Comparison of ENCODE assay signal across 8 mouse cellular contexts in genomic region chr10:70599925-70600305, GRCm38 (mm10). TPM values are rescaled to one million over a fixed set of nuclear protein-coding genes. Genes with fewer than 3 reads are reported as not detected.
A peak's percentile ranks its signal among the peaks of the same experiment; 100 is the strongest.
DNase-seq lines count a peak whose midpoint lies in the region; ATAC-seq lines count a peak whose summit lies in the region.

No protein-coding gene starts in this region.

- no peak overlapping the region for H3K27ac ChIP-seq in limb, embryonic 13.5 days

- intact Hi-C loops in gastrocnemius, postnatal 14 days (cut with DNase I; ENCODE audit: low total_unique reads) = no loop called here

- ATAC-seq in limb, embryonic 13.5 days (ENCODE audit: low FRiP score, low read depth) = peak; percentile 1; the same call in 1 of the 2 replicates

- under 1% methylated on average over 28 of the region's 28 CpGs for WGBS in limb, embryonic 13.5 days

- H3K27me3 ChIP-seq in limb, embryonic 13.5 days = peaks cover 46% of the 10 kb centered on the region

- no peaks in the 10 kb centered on the region for H3K36me3 ChIP-seq in limb, embryonic 13.5 days

- no peaks in the 10 kb centered on the region for H3K9me3 ChIP-seq in limb, embryonic 13.5 days

- DNase-seq in gastrocnemius, postnatal 14 days = peak; percentile 3
- no peak for DNase-seq in gastrocnemius, postnatal 25 days
- DNase-seq in thymus, postnatal 0 days (ENCODE audit: low spot score) = peak; percentile 2
- DNase-seq in thymus, postnatal 25 days = no peak
- DNase-seq in telencephalon, adult 2 months (ENCODE audit: low read depth, low spot score) = peak; percentile 13
- DNase-seq in Muller cell, postnatal 12 days (ENCODE audit: inconsistent ontology term) = no peak
- no peak for DNase-seq in embryo, embryonic 11 days

- peak overlapping the region; percentile 67 for H3K4me3 ChIP-seq in limb, embryonic 13.5 days

- peak overlapping the region; percentile 61 for H3K9ac ChIP-seq in limb, embryonic 13.5 days

- H3K4me2 ChIP-seq in limb, embryonic 13.5 days (replicated peaks) = peak overlapping the region; percentile 88

- H3K4me1 ChIP-seq in limb, embryonic 13.5 days = peaks cover 15% of the 10 kb centered on the region

RNA-seq across cellular contexts. Expression of gene Phyhipl, which starts 55.9 kb away (rescaled TPM):
- total RNA-seq in gastrocnemius, postnatal 14 days (2021) = under 1 TPM; 0.10 to 0.27 TPM
- under 1 TPM in 1 of 2 experiments, not detected in 1; 0.08 TPM for total RNA-seq in gastrocnemius, postnatal 25 days (2021)
- 2.3 and 2.6 TPM in 2 replicates for polyA plus RNA-seq in thymus, postnatal 0 days (2015; fragmentation: Nextera tagmentation; extraction: Ambion mirVana)
- 3.7 and 4.2 TPM in 2 replicates for polyA plus RNA-seq in limb, embryonic 13.5 days (2015; fragmentation: Nextera tagmentation; extraction: Ambion mirVana)

Comparison
In these comparisons a context has a peak if more than half of its experiments do, and no peak if none do; other contexts are left out.
1. DNase-seq: peak in gastrocnemius, postnatal 14 days (single experiment), thymus, postnatal 0 days (single experiment) and telencephalon, adult 2 months (single experiment); none in gastrocnemius, postnatal 25 days (single experiment), thymus, postnatal 25 days (single experiment), Muller cell, postnatal 12 days (single experiment) and embryo, embryonic 11 days (single experiment).